Mouse (Mus musculus): ENCODE results near the gene Tmtc2. TPM values are rescaled to one million over a fixed set of nuclear protein-coding genes. Genes with fewer than 3 reads are reported as not detected.

The Tmtc2 gene
- polyA plus RNA-seq, 1 experiment from 2014 or later: 9.0 TPM

DNA sequence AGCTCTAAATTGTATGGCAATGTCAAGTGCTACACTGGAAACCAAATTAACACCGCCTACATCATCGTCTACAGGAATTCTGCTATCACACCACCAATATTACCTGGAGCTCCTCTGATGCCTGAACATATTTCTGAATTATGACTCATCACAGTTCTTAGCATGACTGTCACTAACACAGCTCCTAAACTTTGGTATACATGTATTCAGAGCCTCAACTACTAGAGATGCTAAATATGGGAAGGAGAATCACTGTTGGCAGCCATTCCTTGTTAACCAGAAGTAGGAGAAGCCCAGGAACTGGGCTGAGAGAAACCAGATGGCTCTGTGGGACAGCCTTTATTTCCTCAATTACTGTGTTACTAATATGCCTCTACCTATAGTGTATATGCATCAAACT lies 382.2 kb downstream of the Tmtc2 start:
- no peaks in the 10 kb centered on the region for H3K4me1 ChIP-seq (replicated peaks)
- H3K9me3 ChIP-seq: no peaks in the 10 kb centered on the region
- peaks cover 6% of the 10 kb centered on the region; the same call in 1 of the 2 replicates for H3K36me3 ChIP-seq
- no peak overlapping the region for H3K4me3 ChIP-seq
- 95% methylated on average over 2 of the region's 2 CpGs for WGBS
- no peak overlapping the region for H3K27ac ChIP-seq (replicated peaks)
- H3K9ac ChIP-seq: no peak overlapping the region
- no peak for ATAC-seq (ENCODE audit: low read depth)
- H3K27me3 ChIP-seq: no peaks in the 10 kb centered on the region
- no peak overlapping the region for H3K4me2 ChIP-seq

DNA sequence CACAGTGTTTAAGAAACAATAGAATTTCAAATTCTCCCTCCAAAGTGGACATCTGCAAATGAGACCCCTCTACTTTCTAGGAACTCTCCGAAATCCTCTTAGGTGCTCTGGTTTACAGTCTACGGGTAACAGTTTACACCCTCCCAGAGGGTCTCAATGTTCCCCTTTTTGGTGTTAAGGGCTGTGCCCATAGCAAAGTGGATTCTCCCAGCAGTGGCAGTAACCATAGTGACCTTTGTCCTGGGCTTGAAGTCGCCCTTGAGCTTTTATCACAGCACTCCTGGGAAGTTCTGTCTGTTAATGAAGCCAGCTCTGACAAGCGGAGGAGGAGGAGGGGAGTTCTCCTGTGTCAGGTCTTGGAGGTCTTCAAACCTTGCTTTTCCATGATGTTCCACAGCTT lies 384.5 kb downstream of the Tmtc2 start:
- no peak overlapping the region for H3K27ac ChIP-seq (replicated peaks)
- H3K4me1 ChIP-seq (replicated peaks): no peaks in the 10 kb centered on the region
- no peak overlapping the region for H3K9ac ChIP-seq
- H3K27me3 ChIP-seq: no peaks in the 10 kb centered on the region
- WGBS: 53% methylated on average over 4 of the region's 4 CpGs
- H3K36me3 ChIP-seq: peaks cover 6% of the 10 kb centered on the region; the same call in 1 of the 2 replicates
- no peak for ATAC-seq (ENCODE audit: low read depth)
- H3K9me3 ChIP-seq: no peaks in the 10 kb centered on the region
- H3K4me2 ChIP-seq: no peak overlapping the region
- no peak overlapping the region for H3K4me3 ChIP-seq

DNA sequence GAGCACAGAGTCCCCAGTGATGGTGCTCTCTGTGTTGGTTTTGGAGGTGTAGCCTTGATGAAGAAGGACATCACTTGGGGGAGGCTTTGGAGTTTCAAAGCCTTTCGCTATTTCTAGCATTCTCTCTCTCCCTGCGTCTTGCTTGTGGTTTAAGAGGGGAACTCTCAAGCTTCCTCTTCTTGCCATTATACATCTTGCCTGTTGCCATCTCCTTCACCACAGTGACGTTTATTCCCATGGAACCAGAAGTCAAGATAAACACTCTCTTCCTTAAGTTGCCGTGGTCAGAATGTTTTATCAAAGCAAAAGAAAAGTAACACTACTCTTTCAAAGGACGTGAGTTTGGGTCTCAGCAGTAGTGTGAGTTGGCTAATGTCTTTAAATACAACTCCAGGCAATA lies 387.6 kb downstream of the Tmtc2 start:
- Histone ChIP-seq H3K27me3 (no peaks in the 10 kb centered on the region), H3K27ac (replicated peaks) (no peak overlapping the region), H3K9me3 (no peaks in the 10 kb centered on the region), H3K4me1 (replicated peaks) (no peaks in the 10 kb centered on the region), H3K4me3 (no peak overlapping the region), H3K4me2 (no peak overlapping the region), H3K36me3 (peaks cover 6% of the 10 kb centered on the region; the same call in 1 of the 2 replicates), H3K9ac (no peak overlapping the region)
- no peak for ATAC-seq (ENCODE audit: low read depth)
- 92% methylated on average over 5 of the region's 5 CpGs for WGBS

DNA sequence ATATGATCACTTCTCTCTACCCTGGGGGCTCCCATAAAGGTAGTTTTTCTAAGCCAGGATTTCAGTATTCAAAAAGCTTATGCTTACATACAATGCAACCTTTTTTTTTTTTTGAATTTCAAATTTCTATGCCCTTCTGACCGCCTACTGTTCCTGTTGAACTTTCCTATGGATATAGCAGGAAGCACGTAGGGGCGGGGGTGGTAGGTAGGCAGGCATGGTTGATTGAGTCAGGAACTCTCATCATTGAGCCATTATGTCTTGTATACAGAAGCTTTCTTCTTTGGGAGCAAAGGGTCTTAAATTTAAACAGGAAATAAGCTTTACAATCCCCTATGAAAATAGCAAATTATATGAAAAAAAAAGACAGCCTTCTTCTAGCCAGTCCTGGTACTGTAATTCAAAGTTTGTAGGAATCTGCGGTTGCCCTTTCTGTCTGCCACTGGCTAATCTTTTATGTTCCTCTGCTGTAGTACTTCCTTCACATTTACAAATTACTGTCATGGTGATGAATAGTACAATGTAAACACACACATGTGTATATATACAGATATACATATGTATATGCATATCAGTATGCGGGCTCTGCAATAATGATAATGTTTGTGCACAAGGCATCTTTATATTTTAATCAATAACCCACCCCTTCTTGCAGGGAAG lies 405.7 kb downstream of the Tmtc2 start:
- 83% methylated on average over 5 of the region's 5 CpGs for WGBS
- Histone ChIP-seq H3K36me3 (no peaks in the 10 kb centered on the region), H3K27ac (replicated peaks) (no peak overlapping the region), H3K4me3 (no peak overlapping the region), H3K9me3 (no peaks in the 10 kb centered on the region), H3K4me1 (replicated peaks) (no peaks in the 10 kb centered on the region), H3K27me3 (no peaks in the 10 kb centered on the region), H3K4me2 (no peak overlapping the region), H3K9ac (no peak overlapping the region)
- no peak for ATAC-seq (ENCODE audit: low read depth)

DNA sequence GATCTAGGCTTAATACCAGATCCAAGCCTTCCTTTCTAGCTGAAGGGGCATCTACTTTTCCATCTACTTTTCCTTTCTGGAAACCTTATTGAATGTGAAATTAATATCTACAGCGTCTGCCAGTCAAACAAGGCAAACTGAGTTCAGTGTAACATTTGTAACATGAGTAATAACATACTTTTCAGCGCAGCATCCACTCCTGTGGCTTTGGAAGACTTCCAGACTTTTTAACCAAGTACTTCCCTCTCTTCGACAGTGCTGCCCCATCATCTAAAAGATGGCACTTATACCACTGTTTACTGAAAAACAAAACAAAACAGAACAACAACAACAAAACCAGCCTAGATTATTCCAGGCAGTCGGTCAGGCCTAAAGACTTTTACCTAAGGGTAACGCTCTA lies 409.0 kb downstream of the Tmtc2 start:
- 85% methylated on average over 5 of the region's 5 CpGs for WGBS

DNA sequence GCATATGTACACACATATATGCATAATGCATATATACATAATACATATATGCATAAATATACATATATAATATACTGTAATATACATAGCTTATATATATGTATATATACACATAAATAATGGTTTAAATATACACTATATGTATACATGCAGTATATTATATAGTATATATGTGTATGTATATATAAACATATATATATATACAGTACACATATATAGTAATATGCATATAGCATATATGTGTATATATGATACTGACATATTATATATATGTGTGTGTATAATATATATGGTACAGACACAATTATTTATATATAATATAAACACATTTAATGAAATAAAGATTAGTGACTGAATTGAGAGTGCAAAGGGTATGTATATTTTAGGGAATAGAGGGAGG lies 420.5 kb downstream of the Tmtc2 start:
- Histone ChIP-seq H3K27me3 (no peaks in the 10 kb centered on the region), H3K27ac (replicated peaks) (no peak overlapping the region), H3K9me3 (no peaks in the 10 kb centered on the region), H3K4me2 (no peak overlapping the region), H3K36me3 (no peaks in the 10 kb centered on the region), H3K4me1 (replicated peaks) (no peaks in the 10 kb centered on the region), H3K4me3 (no peak overlapping the region), H3K9ac (no peak overlapping the region)
- no peak for ATAC-seq (ENCODE audit: low read depth)

More for the DNA sequence above, 409.0 kb downstream of the Tmtc2 start:
- Histone ChIP-seq H3K4me2 (no peak overlapping the region), H3K4me3 (no peak overlapping the region), H3K9me3 (no peaks in the 10 kb centered on the region), H3K9ac (no peak overlapping the region), H3K27me3 (no peaks in the 10 kb centered on the region), H3K36me3 (no peaks in the 10 kb centered on the region), H3K4me1 (replicated peaks) (no peaks in the 10 kb centered on the region), H3K27ac (replicated peaks) (0 out of 2 replicates have a peak overlapping the region, but pooled peaks have one; percentile 6)
- ATAC-seq (ENCODE audit: low read depth): no peak

DNA sequence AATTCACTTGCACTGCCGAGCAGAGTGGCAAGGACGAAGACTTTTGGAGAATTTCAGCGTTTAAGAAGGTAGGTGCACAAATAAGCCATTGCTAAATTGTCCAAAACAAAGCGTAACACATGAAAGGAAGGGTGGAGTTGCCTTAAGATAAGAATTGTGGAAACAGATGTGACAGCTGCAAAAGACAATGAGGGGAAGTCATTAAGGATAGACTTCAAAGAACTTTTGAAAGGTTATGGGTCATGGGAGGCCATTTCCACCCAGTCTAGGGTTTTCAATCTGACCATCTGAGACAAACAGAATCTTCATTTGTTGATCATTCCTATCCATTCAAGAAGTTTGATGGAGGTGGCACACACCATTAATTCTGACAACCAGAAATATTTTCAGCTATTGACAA lies 429.9 kb downstream of the Tmtc2 start:
- Histone ChIP-seq H3K4me1 (replicated peaks) (no peaks in the 10 kb centered on the region), H3K27me3 (no peaks in the 10 kb centered on the region), H3K9me3 (no peaks in the 10 kb centered on the region), H3K27ac (replicated peaks) (no peak overlapping the region), H3K4me2 (no peak overlapping the region), H3K36me3 (no peaks in the 10 kb centered on the region), H3K4me3 (no peak overlapping the region), H3K9ac (no peak overlapping the region)
- 25% methylated on average over 4 of the region's 4 CpGs for WGBS
- ATAC-seq (ENCODE audit: low read depth): no peak

DNA sequence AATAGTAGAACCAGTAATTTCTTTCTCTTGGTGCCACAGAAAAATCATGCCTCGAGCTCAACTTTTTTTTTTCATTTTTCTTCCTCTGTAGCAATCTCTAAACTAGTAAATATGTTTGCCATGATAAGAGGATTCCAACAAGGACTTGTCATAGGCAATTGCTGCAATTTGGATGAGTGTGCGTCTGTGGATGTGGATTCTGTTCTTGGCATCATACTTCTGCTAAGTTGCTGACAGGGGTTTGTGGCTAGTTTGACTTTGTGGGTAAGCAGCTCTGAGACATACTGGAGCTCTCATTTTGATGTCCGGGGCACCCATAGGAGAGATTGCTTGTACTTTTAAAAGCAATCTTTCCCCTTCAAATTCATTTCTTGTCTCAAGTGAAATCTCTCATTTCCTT lies 432.1 kb downstream of the Tmtc2 start:
- H3K4me1 ChIP-seq (replicated peaks): no peaks in the 10 kb centered on the region
- 86% methylated on average over 3 of the region's 3 CpGs for whole genome bisulfite sequencing
- no peak overlapping the region for H3K27ac ChIP-seq (replicated peaks)
- no peaks in the 10 kb centered on the region for H3K9me3 ChIP-seq
- no peak for ATAC-seq (ENCODE audit: low read depth)
- H3K36me3 ChIP-seq: no peaks in the 10 kb centered on the region
- H3K4me3 ChIP-seq: no peak overlapping the region
- H3K27me3 ChIP-seq: no peaks in the 10 kb centered on the region
- no peak overlapping the region for H3K4me2 ChIP-seq
- H3K9ac ChIP-seq: no peak overlapping the region
